Mouse (Mus musculus): ENCODE measurements around the gene Rsph14.

The Rsph14 gene

GRCm38 (mm10) chr10:75032395-75032794 lies at the start of gene Rsph14:
Rsph14 (minus strand) TSS chr10:75032586.
- DNase-seq (ENCODE audit: low spot score in 2 of 2), result peak; percentile 30 to 55

DNA sequence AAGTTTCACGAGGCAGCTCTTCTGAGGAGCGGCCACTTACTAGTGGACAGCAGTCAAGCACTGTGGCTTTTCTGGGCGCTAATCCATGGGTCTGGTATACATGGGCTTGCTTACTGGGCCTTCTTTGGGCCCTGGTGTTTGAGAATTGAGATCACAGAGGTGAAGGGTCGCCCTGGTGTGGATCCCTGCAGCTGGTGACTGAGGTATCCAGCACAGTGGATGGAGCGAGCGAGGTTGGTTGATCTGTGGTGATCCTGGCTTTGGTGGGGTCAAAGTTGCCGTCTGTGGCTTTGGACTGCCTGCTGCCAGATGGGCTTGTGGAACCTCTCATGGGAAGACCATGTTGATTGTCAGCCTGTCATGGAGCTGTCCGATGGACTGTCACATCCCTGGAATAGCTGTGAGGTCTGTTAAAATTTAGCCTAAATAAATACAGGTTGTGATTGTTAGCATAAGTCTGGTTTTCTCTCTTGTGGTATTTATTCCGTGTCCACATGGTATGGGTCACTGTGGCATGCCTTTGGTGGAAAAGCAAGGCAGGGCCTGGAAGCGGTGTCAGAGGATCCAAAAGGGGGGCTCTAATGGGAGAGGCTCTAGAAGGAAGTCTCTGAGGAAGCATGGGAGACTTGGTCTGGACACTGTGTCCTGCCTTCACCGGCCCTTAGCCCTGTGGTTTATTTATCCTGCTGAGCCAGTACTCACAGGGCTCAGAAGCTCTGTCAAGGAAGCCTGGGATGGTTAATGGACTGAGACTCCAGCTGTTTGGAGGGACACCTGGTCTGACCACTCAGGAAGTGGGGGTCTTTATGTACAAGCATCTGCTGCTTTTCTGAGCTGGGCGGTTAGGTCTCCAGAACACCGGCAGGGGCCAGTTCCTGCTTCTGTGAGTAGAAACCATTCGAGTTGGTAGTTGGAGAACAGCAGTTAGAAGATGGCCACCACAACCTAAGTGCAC lies 46.1 kb upstream of the Rsph14 start:
- DNase-seq (ENCODE audit: low spot score in 2 of 2), result no peak

DNA sequence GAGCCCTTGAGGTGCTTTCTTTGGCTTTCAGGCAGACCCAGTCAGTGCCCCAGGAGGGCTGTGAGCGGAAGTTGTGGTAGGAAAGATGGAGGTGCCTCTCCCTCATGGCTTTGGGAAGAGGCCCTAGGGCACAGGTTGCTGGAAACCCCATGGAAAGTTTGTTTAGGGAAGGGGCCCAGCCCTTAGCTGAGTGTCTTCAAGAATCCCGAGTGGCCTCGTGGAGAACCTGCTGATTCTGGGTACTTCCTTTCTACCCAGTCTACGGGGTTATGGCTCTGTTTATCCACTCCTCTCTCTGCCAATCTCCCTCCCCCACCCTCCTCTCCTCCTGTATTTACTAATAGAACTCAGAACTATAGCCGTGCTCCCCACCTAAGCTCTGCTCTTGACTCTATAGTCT lies 43.3 kb upstream of the Rsph14 start:
- no peak for DNase-seq (ENCODE audit: low spot score in 2 of 2)

DNA sequence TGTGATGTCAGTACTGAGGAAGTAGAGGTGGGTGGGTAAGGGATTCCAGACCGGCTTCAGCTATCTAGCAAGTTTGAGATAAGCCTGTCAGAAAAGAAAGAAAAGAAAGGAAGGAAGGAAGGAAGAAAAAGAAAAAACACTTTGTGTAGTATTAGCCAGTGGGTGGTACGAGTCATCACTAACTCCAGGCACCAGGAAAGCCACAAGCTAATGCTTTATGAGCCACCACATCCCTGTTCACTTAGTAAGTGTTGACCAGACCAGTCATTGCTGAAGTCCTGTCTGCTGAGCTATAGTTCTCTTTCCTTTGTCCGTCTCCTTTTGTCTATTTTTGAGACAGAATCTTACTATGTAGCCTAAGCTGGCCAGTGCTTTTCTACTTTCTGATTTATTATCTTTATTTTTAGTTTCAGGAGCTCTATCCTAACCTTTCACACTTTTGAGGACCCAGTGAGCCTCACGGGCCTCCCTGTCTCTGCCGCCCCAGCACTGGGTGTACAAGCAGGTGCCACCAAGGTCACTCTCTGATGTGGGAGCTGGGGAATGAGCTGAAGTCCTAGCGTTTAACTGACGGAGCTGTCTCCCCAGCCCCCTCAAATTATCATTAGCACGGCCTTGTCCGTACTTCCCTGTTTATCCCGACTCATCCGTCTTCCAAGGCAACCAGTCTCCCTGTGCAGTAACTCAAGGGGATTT lies 38.0 kb upstream of the Rsph14 start:
- no peak for DNase-seq (ENCODE audit: low spot score in 2 of 2)

DNA sequence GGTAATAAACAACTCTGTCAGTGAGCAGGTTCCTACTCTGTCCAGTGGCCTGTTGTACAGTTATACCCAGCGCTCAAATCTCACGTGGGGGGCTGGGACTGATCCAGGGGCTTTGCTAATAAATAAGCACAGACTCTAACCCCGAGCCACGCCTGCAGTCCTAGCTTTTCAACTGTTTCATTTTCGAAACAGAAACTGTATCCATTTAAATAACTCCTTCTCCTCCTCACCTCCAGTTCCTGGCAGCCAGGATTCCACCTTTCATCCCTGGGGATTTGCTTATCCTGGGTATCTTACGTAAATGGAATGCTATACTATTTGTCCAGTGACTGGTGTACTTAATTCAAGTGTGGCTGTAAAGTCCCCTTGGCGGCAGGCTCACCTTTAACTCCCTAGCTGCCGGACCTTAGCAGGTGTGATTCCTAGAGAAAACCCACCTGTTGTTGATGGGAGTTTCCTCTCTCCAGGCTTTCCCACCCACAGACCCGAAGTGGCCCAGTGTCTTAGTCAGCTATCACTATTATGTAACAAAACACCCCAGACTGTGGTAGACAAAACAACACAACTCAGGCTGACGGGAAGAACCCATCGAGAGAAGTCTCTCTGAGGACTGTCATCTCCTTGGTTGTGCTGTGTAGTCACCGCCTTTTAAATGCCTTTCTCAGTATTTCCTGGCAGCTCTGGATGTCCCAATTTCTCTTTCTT lies 36.4 kb upstream of the Rsph14 start:
- DNase-seq (ENCODE audit: low spot score in 2 of 2), result no peak

- DNase-seq (ENCODE audit: low spot score in 2 of 2), result no peak
These were observed 35.7 kb upstream of the Rsph14 start for GRCm38 (mm10) chr10:75068086-75068485.

GRCm38 (mm10) chr10:75067446-75067845 lies 35.1 kb upstream of the Rsph14 start:
- no peak for DNase-seq (ENCODE audit: low spot score in 2 of 2)

DNA sequence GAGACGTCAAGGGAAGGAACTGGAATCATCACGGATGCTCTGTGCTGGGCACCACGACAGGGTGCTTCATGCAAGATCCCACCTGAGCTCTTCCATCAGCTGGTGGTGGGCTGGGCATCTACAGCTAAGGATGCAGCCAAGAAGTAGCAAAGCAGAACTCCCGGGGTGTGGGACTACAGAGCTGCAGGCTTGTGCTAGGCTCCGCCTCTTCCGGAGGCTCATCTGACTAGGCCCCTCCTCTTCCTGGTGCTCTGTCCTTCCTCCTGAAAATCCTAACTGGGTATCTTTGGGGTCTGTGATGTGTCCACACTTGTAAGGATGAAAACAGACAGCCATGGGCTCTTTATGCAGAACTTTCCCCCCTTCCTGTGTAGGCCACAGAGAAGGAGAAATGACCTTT lies 33.3 kb upstream of the Rsph14 start:
- no peak for DNase-seq (ENCODE audit: low spot score in 2 of 2)

DNA sequence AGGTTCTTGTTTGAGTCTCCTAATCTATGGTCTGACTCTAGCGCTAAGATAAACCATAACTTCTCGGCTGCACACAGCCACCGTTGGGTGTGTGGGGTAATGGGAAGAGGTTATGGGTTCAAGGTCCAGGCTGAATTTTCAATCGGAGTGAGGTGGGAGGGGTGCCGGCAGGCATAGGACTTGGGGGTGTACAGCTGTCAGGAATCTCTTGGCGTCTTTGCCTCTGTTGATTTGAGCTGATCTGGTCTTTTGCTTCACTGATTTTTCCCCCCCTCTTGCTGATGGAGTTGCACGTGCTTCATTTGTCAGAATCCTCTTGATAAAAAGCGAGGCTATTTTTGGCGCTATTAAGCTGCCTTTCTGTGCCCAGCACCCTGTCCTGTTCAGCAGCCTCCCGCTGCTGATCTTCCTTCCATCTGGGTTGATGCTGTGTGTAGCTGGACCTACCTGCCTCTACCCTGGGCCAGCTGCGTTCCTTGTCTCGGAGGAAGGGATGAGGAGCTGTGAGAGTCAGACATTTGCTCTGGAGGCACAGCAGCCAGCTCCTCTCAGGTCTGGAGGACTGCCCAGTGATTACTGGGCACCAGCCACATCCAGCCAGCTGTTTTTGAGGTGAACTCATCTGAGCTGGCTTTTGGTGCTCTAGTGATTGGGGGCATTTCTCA lies 31.0 kb upstream of the Rsph14 start:
- no peak for DNase-seq (ENCODE audit: low spot score in 2 of 2)

- no peak for DNase-seq (ENCODE audit: low spot score in 2 of 2)
These were observed 30.2 kb upstream of the Rsph14 start for GRCm38 (mm10) chr10:75062621-75063020.

DNA sequence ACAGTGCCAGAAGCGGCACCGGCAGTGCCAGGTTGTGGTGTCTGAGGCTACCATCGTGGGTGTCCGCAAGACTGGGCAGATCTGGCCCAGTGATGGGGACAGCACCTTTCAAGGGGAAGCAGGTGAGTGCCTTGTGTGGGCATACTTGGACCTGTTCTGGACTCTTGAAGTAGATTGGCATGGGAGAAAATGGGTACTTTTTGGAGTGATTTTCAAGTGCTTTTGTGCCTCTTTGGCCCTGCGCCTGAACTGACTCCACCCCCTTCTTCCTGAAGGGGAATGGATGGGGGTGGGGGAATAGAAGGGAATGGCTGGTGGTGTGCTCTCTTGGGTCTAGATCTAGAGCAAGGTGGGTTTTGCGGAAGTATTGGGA lies 29.8 kb upstream of the Rsph14 start:
- no peak for DNase-seq (ENCODE audit: low spot score in 2 of 2)

GRCm38 (mm10) chr10:75061341-75062188 lies 29.2 kb upstream of the Rsph14 start:
- DNase-seq (ENCODE audit: low spot score in 2 of 2), result no peak

GRCm38 (mm10) chr10:75060843-75061235 lies 28.5 kb upstream of the Rsph14 start:
- no peak for DNase-seq (ENCODE audit: low spot score in 2 of 2)

GRCm38 (mm10) chr10:75060217-75060842 lies 27.9 kb upstream of the Rsph14 start, which contains the start of gene Bcr:
Bcr (plus strand) TSS chr10:75060592.
- peak; percentile 41 to 43 for DNase-seq (ENCODE audit: low spot score in 2 of 2)

- peak in 1 of 2 experiments; percentile 56 for DNase-seq (ENCODE audit: low spot score in 2 of 2)
These were observed 27.0 kb upstream of the Rsph14 start for GRCm38 (mm10) chr10:75059396-75059795.

DNA sequence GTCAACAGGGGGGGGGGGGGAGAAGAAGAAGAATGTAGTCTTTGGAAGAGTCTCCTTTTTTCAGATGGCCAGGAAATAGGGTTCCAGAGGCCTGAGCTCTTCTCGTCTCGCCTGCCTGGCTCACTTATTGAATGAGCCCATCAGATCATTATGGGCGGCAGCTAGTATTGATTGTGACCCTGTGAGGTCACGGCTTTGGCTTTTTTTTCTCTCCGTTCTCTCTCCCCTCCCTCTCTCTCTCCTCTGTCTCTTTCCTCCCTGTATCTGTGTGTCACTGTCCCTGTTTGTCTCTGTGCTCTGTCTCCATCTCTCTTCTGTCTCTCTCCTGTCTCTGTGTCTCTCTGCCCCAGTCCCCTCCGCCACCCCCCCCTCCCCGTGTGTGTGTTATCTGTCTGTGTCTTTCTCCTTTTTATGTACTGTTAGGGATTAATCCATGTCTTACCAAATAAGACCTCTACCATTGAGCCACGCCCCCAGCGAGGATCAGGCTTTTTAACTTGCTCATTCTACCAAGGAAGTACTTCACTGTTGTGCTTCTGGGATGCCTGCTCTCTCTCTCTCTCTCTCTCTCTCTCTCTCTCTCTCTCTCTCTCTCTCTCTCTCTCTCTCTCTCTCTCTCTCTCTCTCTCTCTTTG lies 26.5 kb upstream of the Rsph14 start:
- DNase-seq (ENCODE audit: low spot score in 2 of 2), result no peak

DNA sequence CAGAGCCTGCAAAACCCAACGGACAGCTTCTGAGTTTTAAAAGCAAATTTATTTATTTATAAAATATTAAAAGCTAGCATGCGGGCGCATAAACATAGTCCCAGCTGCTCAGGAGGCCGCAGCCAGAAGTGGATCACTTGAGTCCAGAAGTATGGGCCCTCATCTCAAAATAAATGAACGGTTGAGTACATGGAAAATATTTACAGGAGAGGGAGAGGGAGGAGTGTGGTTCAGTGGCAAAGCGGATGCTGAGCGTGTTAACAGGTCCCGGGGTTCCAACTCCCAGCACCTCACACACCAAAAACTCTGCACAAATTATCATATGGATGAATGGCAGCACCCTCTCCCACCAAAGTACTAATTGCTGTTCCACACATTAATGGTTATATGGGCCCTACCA lies 25.9 kb upstream of the Rsph14 start:
- DNase-seq (ENCODE audit: low spot score in 2 of 2), result no peak

GRCm38 (mm10) chr10:75056255-75056654 lies 23.9 kb upstream of the Rsph14 start:
- no peak for DNase-seq (ENCODE audit: low spot score in 2 of 2)

GRCm38 (mm10) chr10:75055672-75056071 lies 23.3 kb upstream of the Rsph14 start:
- DNase-seq (ENCODE audit: low spot score in 2 of 2), result no peak

- DNase-seq (ENCODE audit: low spot score in 2 of 2), result no peak
These were observed 21.7 kb upstream of the Rsph14 start for GRCm38 (mm10) chr10:75054125-75054524.

Data from spleen, postnatal 14 days (tissue).